Mouse (Mus musculus) liver, embryonic 14.5 days (tissue): ENCODE data around the gene Cmtr2. TPM values are rescaled to one million over a fixed set of nuclear protein-coding genes. Genes with fewer than 3 reads are reported as not detected.

Source experiments
- ATAC-seq: fragments of 200-750 bp; cut with Nextera tagmentation; 2 replicates; pipeline ENCODE4 v1.8.0; 2017; ENCODE audit warnings: moderate number of reproducible peaks, mild to moderate bottlenecking, moderate library complexity; ENCODE audit not compliant: insufficient read depth
- DNase-seq, 3 experiments: peaks; one replicate each; pipeline ENCODE4 v3.0.0-alpha.2; 2012 to 2013; ENCODE audit warnings: low read depth in 3 of 3, low spot score in 3 of 3
- H3K27ac ChIP-seq: fragments of 300-500 bp; sonication (generic); 2 replicates; pipeline ENCODE4 v1.5.1; 2014; ENCODE audit warnings: moderate library complexity, mild to moderate bottlenecking, control low read depth, inconsistent platforms
- H3K27me3 ChIP-seq: fragments of 300-500 bp; sonication (generic); 2 replicates; pipeline ENCODE4 v1.6.1; 2014; ENCODE audit warnings: mild to moderate bottlenecking, low read length, moderate library complexity; ENCODE audit not compliant: control insufficient read depth, insufficient read depth
- H3K36me3 ChIP-seq: fragments of 300-500 bp; sonication (generic); replicated peaks from 2 replicates; pipeline ENCODE4 v1.6.1; 2014; ENCODE audit warnings: low read depth; ENCODE audit not compliant: control insufficient read depth, insufficient read depth
- H3K4me1 ChIP-seq, 2 experiments: fragments of 200-500 bp in 1 of 2; fragments of 300-500 bp in 1 of 2; sonication (generic) in 1 of 2; replicated peaks; 2 replicates each; pipeline ENCODE4 v1.6.1; 2012 to 2014; ENCODE audit warnings: antibody characterized with exemption in 1 of 2, inconsistent platforms in 1 of 2, low read length in 1 of 2; ENCODE audit not compliant: control insufficient read depth in 2 of 2, insufficient read depth in 2 of 2
- H3K4me2 ChIP-seq: fragments of 300-500 bp; sonication (generic); 2 replicates; pipeline ENCODE4 v1.6.1; 2014; ENCODE audit warnings: low read depth, mild to moderate bottlenecking, control low read depth, moderate library complexity
- H3K4me3 ChIP-seq, 2 experiments: fragments of 200-500 bp in 1 of 2; fragments of 300-500 bp in 1 of 2; sonication (generic) in 1 of 2; 2 replicates each; pipeline ENCODE4 v1.5.1; 2012 to 2014; ENCODE audit warnings: low read depth in 2 of 2, low read length in 2 of 2, mild to moderate bottlenecking in 2 of 2, control low read depth in 1 of 2, inconsistent platforms in 1 of 2, moderate library complexity in 1 of 2; ENCODE audit not compliant: insufficient read depth in 1 of 2
- H3K9ac ChIP-seq: fragments of 300-500 bp; sonication (generic); replicated peaks from 2 replicates; pipeline ENCODE4 v1.6.1; 2014; ENCODE audit warnings: mild to moderate bottlenecking, control low read depth, moderate library complexity
- H3K9me3 ChIP-seq: fragments of 300-500 bp; sonication (generic); 2 replicates; pipeline ENCODE4 v1.6.1; 2016; ENCODE audit warnings: low read length, mixed read lengths; ENCODE audit not compliant: control insufficient read depth
- CTCF ChIP-seq: IDR thresholded peaks from 2 replicates; pipeline ENCODE4 v1.5.1; 2016; ENCODE audit warnings: antibody characterized with exemption, low read depth, control low read depth
- EP300 ChIP-seq: IDR thresholded peaks from 2 replicates; pipeline ENCODE4 v1.6.1; 2016; ENCODE audit warnings: antibody characterized with exemption, low read depth
- WGBS: fragments of 180-500 bp; shearing (Covaris S2); extraction: QIAGEN DNeasy Blood & Tissue Kit; methylation state at CpG from one replicate; pipeline ENCODE4 v1.1.7; 2014; ENCODE audit not compliant: insufficient replicate concordance; 5-methylcytosine and 5-hydroxymethylcytosine counted together
- polyA plus RNA-seq, 2 experiments: library from polyadenylated mRNA; depleted of rRNA in 1 of 2; stranded (reverse) in 1 of 2; unstranded in 1 of 2; fragments of >200 nt; fragmentation: Nextera tagmentation in 1 of 2; extraction: Ambion mirVana in 1 of 2; gene quantifications; 2 replicates each; pipeline versions ENCODE4 v1.2.1 to v1.2.3; 2012 to 2014

Cmtr2 gene
- 1.8 and 2.5 TPM in 2 replicates for polyA plus RNA-seq (2012; rRNA removed)
- 3.1 and 4.0 TPM in 2 replicates for polyA plus RNA-seq (2014; fragmentation: Nextera tagmentation; extraction: Ambion mirVana)

DNA sequence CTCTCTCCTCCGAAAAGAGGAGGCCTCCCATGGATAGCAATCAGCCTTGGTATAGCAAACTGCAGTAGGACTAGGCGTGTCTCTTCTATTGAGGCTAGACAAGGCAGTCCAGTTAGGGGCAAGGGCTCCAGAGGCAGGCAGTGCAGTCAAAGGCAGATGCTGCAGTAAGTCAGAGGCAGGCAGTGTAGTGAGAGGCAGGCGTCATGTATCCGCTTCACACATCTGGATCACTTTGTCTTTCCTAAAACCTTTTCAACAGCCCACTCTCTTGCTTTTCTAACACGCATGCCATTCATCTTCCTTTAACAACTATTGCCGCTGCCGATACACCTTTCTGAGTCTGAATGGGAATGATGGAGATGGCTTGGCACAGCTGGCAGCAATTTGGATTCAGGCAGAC is at the start of gene Cmtr2:
TSS of gene Cmtr2 (plus strand) at position 301 of the 400 bp plus-strand sequence.
- Histone ChIP-seq H3K4me1 (peaks cover 3 to 8% of the 10 kb centered on the region in 2 experiments; a peak in 2 of 4 replicates), H3K9me3 (no peaks in the 10 kb centered on the region), H3K4me2 (no peak within 1 kb of the TSS), H3K4me3 (no peak within 1 kb of the TSS), H3K36me3 (no peaks in the 10 kb centered on the region), H3K27me3 (no peaks in the 10 kb centered on the region), H3K9ac (no peak within 1 kb of the TSS), H3K27ac (no peak within 1 kb of the TSS)
- ATAC-seq (no peak), DNase-seq (no peak)
- 50% methylated on average over 7 of the region's 7 CpGs for WGBS
- TF ChIP-seq CTCF (no peak), EP300 (no peak)

DNA sequence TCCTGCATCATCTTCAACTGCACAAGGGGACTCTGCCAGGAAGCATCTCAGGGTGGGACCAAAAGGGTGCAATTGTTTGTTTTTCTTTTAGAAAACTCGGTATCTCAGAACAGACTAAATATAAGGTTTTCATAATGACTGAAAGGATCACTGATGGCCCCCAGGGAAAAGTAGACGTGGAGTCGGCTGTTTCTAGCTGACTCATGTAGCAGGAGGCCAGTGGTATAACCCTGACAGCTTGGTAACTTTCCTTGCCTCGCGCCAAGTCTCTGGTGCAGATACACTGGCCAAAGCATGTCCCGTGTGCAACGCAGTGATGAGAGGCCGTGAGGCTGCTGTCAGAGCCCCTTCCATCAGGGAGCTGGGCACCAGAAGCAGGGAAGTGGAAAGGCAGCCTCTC is 49.2 kb upstream of the Cmtr2 start:
- no peak overlapping the region for H3K4me3 ChIP-seq
- DNase-seq (no peak), ATAC-seq (no peak)
- H3K27ac ChIP-seq = no peak overlapping the region
- no peak overlapping the region for H3K4me2 ChIP-seq
- H3K4me1 ChIP-seq = no peaks in the 10 kb centered on the region
- H3K36me3 ChIP-seq = no peaks in the 10 kb centered on the region
- H3K27me3 ChIP-seq = peaks cover 3% of the 10 kb centered on the region
- TF ChIP-seq EP300 (no peak), CTCF (no peak)
- H3K9me3 ChIP-seq = no peaks in the 10 kb centered on the region
- no peak overlapping the region for H3K9ac ChIP-seq
- WGBS = 65% methylated on average over 8 of the region's 8 CpGs

DNA sequence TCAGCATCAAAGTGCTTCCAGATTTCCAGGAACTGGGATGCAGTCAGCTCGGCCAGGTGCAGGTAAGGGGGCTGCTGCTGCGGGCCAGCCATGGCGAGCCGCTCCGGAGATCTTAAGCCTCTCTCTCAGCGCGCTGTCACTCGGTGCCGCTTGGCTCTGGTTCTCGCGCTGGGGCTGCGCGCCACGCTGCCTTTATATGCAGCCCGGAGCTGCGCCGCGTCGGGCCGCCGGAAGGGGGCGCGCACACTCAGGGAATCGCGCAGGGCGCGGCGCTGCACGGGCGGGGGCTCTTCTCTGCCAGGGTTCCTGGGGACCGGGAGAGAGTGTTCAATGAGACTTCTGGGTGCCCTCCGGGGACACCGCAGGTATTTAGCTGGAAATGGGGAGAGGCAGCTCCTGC is 47.4 kb upstream of the Cmtr2 start, which contains the start of gene Calb2:
TSS of gene Calb2 (minus strand) at position 165 of the 400 bp plus-strand sequence.
- Histone ChIP-seq H3K27me3 (peaks cover 3% of the 10 kb centered on the region), H3K4me3 (no peak within 1 kb of the TSS), H3K9me3 (no peaks in the 10 kb centered on the region), H3K36me3 (no peaks in the 10 kb centered on the region), H3K4me1 (no peaks in the 10 kb centered on the region), H3K4me2 (no peak within 1 kb of the TSS), H3K27ac (no peak within 1 kb of the TSS), H3K9ac (no peak within 1 kb of the TSS)
- ATAC-seq = no peak
- DNase-seq = no peak
- TF ChIP-seq EP300 (no peak), CTCF (peak; percentile 63)
- WGBS = 1% methylated on average over 33 of the region's 33 CpGs

DNA sequence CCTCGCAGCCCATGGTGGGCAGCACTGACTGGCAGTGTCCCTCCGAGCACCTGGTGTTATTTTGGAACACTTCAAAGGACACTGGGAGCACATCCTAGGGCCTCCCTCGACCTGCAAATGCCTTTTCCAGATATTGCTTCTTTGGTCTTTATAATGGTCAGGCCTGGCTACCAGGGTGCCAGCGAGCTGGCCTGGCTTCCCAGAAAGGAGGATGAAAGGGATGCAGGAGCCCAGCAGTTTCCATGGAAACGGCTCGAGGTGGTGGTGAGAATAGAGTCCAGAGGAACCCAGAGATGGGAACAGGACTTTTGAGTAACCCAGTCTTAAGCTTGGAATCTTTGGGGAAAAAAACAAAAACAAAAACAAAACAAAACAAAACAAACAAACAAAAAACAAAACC is 43.3 kb upstream of the Cmtr2 start:
- Histone ChIP-seq H3K4me3 (no peak overlapping the region), H3K4me2 (no peak overlapping the region), H3K9ac (no peak overlapping the region), H3K9me3 (no peaks in the 10 kb centered on the region), H3K36me3 (no peaks in the 10 kb centered on the region), H3K27me3 (peaks cover 3% of the 10 kb centered on the region), H3K27ac (no peak overlapping the region), H3K4me1 (no peaks in the 10 kb centered on the region)
- no peak for DNase-seq
- WGBS = 46% methylated on average over 6 of the region's 6 CpGs
- TF ChIP-seq CTCF = no peak
- TF ChIP-seq EP300 = no peak
- no peak for ATAC-seq

DNA sequence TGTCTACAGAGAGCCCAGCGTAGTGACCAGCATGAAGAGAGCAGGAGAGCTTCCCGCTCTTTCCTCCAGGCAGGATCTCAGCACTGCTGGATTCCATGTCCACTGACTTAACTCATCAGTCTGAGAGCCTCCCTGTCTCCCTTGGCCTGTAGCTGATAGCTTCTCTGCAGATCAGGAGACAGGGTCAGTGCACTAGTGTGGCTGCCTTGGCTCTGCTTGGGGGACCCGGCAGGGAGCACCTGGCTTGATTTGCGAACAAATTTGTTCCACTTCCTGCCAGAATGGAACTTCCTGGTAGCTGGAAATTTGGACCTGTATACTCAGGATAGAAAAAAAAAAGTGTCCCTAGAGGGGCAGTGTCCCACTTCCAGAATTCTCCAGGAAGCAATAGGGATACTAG is 40.6 kb upstream of the Cmtr2 start:
- no peak for DNase-seq
- H3K36me3 ChIP-seq = no peaks in the 10 kb centered on the region
- no peak for TF ChIP-seq CTCF
- H3K4me3 ChIP-seq = no peak overlapping the region
- no peak for ATAC-seq
- H3K9ac ChIP-seq = no peak overlapping the region
- H3K4me2 ChIP-seq = no peak overlapping the region
- H3K9me3 ChIP-seq = no peaks in the 10 kb centered on the region
- no peak overlapping the region for H3K27ac ChIP-seq
- WGBS = 69% methylated on average over 4 of the region's 4 CpGs
- no peaks in the 10 kb centered on the region for H3K27me3 ChIP-seq
- H3K4me1 ChIP-seq = no peaks in the 10 kb centered on the region
